Mouse (Mus musculus) E14TG2a.4 (cell line): ENCODE measurements at regions not wholly inside any gene's neighbourhood (a gene's known extent, or its start where the extent isn't known, plus 50 kb on each side); places are given as distances from the start of the nearest gene placed in this dataset.
A peak's percentile ranks its signal among the peaks of the same experiment; 100 is the strongest.
"Not testable (repeated sequence)": the region's sequence is repeated elsewhere in the genome, so short reads cannot be mapped to it uniquely, and the experiment has no call there.

Experiments
- H3K27me3 ChIP-seq: 2 replicates; pipeline ENCODE4 v1.6.1; 2014; ENCODE audit warnings: low read length, control low read depth; ENCODE audit not compliant: insufficient read depth
- H3K36me3 ChIP-seq: 2 replicates; pipeline ENCODE4 v1.6.1; 2014; ENCODE audit warnings: low read length, control low read depth; ENCODE audit not compliant: insufficient read depth
- H3K4me1 ChIP-seq: replicated peaks from 2 replicates; pipeline ENCODE4 v1.6.1; 2014; ENCODE audit warnings: low read depth, low read length, control low read depth
- H3K4me3 ChIP-seq: replicated peaks from 2 replicates; pipeline ENCODE4 v1.5.1; 2014; ENCODE audit warnings: mild to moderate bottlenecking, low read length
- H3K9me3 ChIP-seq: 2 replicates; pipeline ENCODE4 v1.6.1; 2014; ENCODE audit warnings: low read length, control low read depth
- CTCF ChIP-seq: conservative IDR thresholded peaks from 2 replicates; pipeline ENCODE4 v1.5.1; 2014; ENCODE audit warnings: low read length
- NANOG ChIP-seq: IDR thresholded peaks from 2 replicates; pipeline ENCODE4 v1.6.1; 2014; ENCODE audit warnings: borderline replicate concordance, low read length, mixed read lengths
- POU5F1 ChIP-seq: IDR thresholded peaks from 2 replicates; pipeline ENCODE4 v1.6.1; 2014; ENCODE audit warnings: low read length, borderline replicate concordance

DNA sequence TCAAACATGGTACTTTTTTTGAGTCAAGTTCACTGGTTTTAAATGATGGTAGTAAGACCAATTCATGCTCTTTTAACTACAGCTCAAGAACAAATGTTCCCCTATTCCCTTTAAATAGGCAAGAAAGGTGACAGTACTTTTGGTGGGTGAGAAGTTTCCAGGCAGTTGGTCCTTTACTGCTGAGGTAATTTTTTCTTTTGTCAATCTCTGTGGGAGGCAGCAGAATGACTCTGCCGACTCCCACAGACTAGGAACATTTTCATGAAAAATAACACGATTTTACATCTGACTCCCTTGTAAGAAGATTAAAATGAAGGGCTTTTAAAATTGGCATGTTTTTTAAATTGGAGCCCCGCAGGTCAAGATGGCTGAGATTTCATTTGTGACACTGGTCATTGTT, 377.5 kb upstream of the 4930578C19Rik start:
- Histone ChIP-seq H3K36me3 (no peaks in the 10 kb centered on the region), H3K4me1 (0 out of 2 replicates have a peak, but pooled peaks cover 8% of the 10 kb centered on the region), H3K9me3 (peaks cover 3% of the 10 kb centered on the region; the same call in 1 of the 2 replicates), H3K27me3 (no peaks in the 10 kb centered on the region), H3K4me3 (no peak overlapping the region)
- TF ChIP-seq CTCF = no peak
- no peak for TF ChIP-seq POU5F1
- no peak for TF ChIP-seq NANOG

DNA sequence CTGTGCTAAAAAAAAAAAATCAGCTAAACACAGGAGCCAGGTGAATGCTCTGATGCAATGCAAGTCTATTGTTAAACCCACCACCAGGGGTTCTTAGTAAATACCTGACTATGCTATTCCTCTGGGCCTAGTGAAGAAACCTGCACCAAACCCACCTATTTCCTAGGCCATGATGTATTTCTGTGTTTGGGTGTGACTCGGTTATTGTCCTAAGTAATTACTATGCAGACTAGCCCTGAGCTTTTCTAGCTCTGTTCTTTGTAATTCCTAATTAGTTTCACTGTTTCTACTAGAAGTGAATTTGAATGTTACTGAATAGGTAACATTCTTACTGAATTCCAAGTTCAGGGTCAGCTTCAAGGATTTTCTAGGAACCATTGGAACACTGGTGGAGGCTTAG, 363.8 kb upstream of the 4930578C19Rik start:
- H3K4me1 ChIP-seq, H3K27me3 ChIP-seq, H3K36me3 ChIP-seq, H3K4me3 ChIP-seq: not testable (repeated sequence)
- TF ChIP-seq NANOG = peak; percentile 48; the same call in 1 of the 2 replicates
- peaks cover 41% of the 10 kb centered on the region for H3K9me3 ChIP-seq

DNA sequence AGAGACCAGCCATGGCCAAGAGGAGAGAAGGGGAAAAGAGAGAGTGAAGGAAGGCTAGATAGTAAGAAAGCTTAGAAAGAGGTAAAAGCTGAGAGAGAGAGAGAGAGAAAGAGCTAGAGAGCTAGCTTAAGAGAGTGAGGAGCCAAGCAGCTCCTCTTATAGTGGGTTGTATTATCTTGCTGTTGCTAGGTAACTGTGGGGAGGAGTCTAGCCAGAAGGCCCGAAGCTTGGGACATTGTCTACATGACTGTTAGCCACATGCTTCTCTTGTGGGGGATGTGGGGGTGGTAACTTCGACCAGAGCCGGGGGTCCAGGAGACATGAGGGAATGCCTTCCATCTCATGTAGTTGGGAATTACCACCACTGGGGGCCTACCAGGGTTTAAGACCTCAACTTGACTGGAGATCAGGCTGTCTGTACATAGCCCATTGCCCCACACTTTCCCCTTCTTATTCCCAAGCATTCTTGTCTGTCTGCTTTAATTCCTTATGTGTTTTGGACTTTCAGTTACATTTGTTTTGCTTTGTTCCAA, 353.3 kb upstream of the 4930578C19Rik start:
- no peaks in the 10 kb centered on the region for H3K36me3 ChIP-seq
- H3K4me1 ChIP-seq = no peaks in the 10 kb centered on the region
- peaks cover 12% of the 10 kb centered on the region; the same call in 1 of the 2 replicates for H3K9me3 ChIP-seq
- H3K27me3 ChIP-seq = no peaks in the 10 kb centered on the region
- H3K4me3 ChIP-seq = no peak overlapping the region
- TF ChIP-seq POU5F1 = no peak
- no peak for TF ChIP-seq CTCF
